Mouse (Mus musculus): Measurements from ENCODE around the gene Pthlh.

DNA sequence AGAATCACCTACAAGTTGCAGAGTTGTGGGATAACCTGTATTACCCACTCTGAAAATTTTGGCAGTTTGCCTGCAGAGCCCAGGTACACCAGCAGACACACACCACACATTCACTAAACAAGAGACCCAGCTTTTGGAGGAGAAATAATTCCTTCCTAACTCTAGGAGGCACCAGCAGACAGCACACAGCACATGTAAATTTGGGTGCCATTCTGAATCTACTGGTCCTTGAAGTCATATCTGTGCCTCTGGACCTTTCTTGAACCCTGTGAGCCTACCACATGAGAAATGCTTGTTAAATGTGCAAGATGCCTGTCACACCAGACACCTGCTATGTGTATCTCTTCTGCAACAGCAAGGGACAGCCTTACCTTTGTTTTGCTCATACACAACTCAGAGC lies 19.7 kb downstream of the Pthlh start:
- TF ChIP-seq CTCF (IDR thresholded peaks at IDR 0.05; ENCODE audit: low read depth, low read length) = no peak
- no peak for TF ChIP-seq GATA2 (IDR thresholded peaks at IDR 0.05; ENCODE audit: borderline replicate concordance, low read depth, low read length)
- TF ChIP-seq TAL1 (conservative IDR thresholded peaks at IDR 0.05; ENCODE audit: low read depth, low read length) = no peak
- no peak for TF ChIP-seq GATA1 (IDR thresholded peaks at IDR 0.05; ENCODE audit: borderline replicate concordance, low read length)

Data from G1E (cell line).